ENCODE assay signal across 9 mouse cellular contexts in genomic region chr9:35331241-35331680, GRCm38 (mm10).
DNase-seq lines count a peak whose midpoint lies in the region; ATAC-seq lines count a peak whose summit lies in the region.
"Had no signal": no experiment of that assay in that cellular context is flagged by ENCODE, and none has a peak within 500 bp of the region (broad histone marks: within the 10 kb centered on the region; RNA-seq: fewer than 3 reads in every experiment).

No protein-coding gene starts in this region.

- H3K9me3 ChIP-seq in heart, embryonic 14.5 days (ENCODE audit: control insufficient read depth, low read length) = no peaks in the 10 kb centered on the region
- no peaks in the 10 kb centered on the region for H3K9me3 ChIP-seq in forebrain, embryonic 10.5 days
- no peaks in the 10 kb centered on the region for H3K9me3 ChIP-seq in limb, embryonic 13.5 days
- H3K9me3 ChIP-seq in stomach, embryonic 16.5 days (replicated peaks; ENCODE audit: control insufficient read depth, low read length) = no peaks in the 10 kb centered on the region
- H3K9me3 ChIP-seq: liver, embryonic 15.5 days had no signal

- H3K4me3 ChIP-seq in heart, embryonic 14.5 days (ENCODE audit: control insufficient read depth in 1 of 2, insufficient read depth in 1 of 2, low read depth in 1 of 2, low read length in 2 of 2) = no peak overlapping the region
- H3K4me3 ChIP-seq in forebrain, embryonic 10.5 days = peak overlapping the region; percentile 23; the same call in 1 of the 2 replicates
- no peak overlapping the region for H3K4me3 ChIP-seq in limb, embryonic 13.5 days
- H3K4me3 ChIP-seq in stomach, embryonic 16.5 days (replicated peaks; ENCODE audit: low read length) = no peak overlapping the region
- H3K4me3 ChIP-seq: liver, embryonic 15.5 days had no signal

- intact Hi-C loops in heart, postnatal 25 days (cut with DNase I) = no loop called here

- no peak for ATAC-seq in heart, embryonic 14.5 days (ENCODE audit: insufficient number of reproducible peaks, insufficient read depth, low FRiP score, low read depth)
- ATAC-seq in limb, embryonic 13.5 days (ENCODE audit: low FRiP score, low read depth) = peak; percentile 24; the same call in 1 of the 2 replicates
- ATAC-seq in stomach, embryonic 16.5 days (ENCODE audit: insufficient read depth, low FRiP score) = no peak

- no peaks in the 10 kb centered on the region for H3K27me3 ChIP-seq in heart, embryonic 14.5 days (ENCODE audit: control insufficient read depth, insufficient read depth, low read length)
- H3K27me3 ChIP-seq in forebrain, embryonic 10.5 days (ENCODE audit: poor library complexity, severe bottlenecking) = peaks cover 95% of the 10 kb centered on the region
- no peaks in the 10 kb centered on the region for H3K27me3 ChIP-seq in limb, embryonic 13.5 days
- no peaks in the 10 kb centered on the region for H3K27me3 ChIP-seq in stomach, embryonic 16.5 days (ENCODE audit: control insufficient read depth, insufficient read depth, low read length)
- H3K27me3 ChIP-seq: liver, embryonic 15.5 days had no signal

- H3K9ac ChIP-seq in heart, embryonic 14.5 days (ENCODE audit: low read length) = peak overlapping the region; percentile 44; the same call in 1 of the 2 replicates
- H3K9ac ChIP-seq in limb, embryonic 13.5 days = peak overlapping the region; percentile 48
- peak overlapping the region; percentile 19; the same call in 1 of the 2 replicates for H3K9ac ChIP-seq in stomach, embryonic 16.5 days (ENCODE audit: low read length)
- H3K9ac ChIP-seq: liver, embryonic 15.5 days had no signal

- 61% methylated on average over 7 of the region's 7 CpGs for WGBS in heart, embryonic 14.5 days
- WGBS in forebrain, embryonic 10.5 days = 3% methylated on average over 7 of the region's 7 CpGs
- 10% methylated on average over 7 of the region's 7 CpGs for WGBS in limb, embryonic 13.5 days
- WGBS in stomach, embryonic 16.5 days = 40% methylated on average over 7 of the region's 7 CpGs

- DNase-seq in heart, postnatal 25 days (ENCODE audit: low spot score) = no peak
- peak; percentile 89 for DNase-seq in forebrain, embryonic 10.5 days (ENCODE audit: extremely low spot score, low spot score)
- peak; percentile 54 to 56 for DNase-seq in kidney, adult 8-10 months
- DNase-seq in urinary bladder, adult 2 months (ENCODE audit: low spot score) = no peak
- DNase-seq in thymus, postnatal 0 days (ENCODE audit: low spot score) = no peak

- H3K4me1 ChIP-seq in heart, embryonic 14.5 days (ENCODE audit: control insufficient read depth in 2 of 2, insufficient read depth in 2 of 2, low read length in 2 of 2) = peaks cover 47 to 48% of the 10 kb centered on the region in 2 experiments
- peaks cover 98% of the 10 kb centered on the region for H3K4me1 ChIP-seq in forebrain, embryonic 10.5 days
- peaks cover 97% of the 10 kb centered on the region for H3K4me1 ChIP-seq in limb, embryonic 13.5 days
- H3K4me1 ChIP-seq in stomach, embryonic 16.5 days (ENCODE audit: control insufficient read depth, insufficient read depth, low read length) = peaks cover 43% of the 10 kb centered on the region
- H3K4me1 ChIP-seq: liver, embryonic 15.5 days had no signal

- no peaks in the 10 kb centered on the region for H3K36me3 ChIP-seq in heart, embryonic 14.5 days (ENCODE audit: control insufficient read depth, insufficient read depth, low read length)
- H3K36me3 ChIP-seq in forebrain, embryonic 10.5 days (replicated peaks) = no peaks in the 10 kb centered on the region
- H3K36me3 ChIP-seq in limb, embryonic 13.5 days = no peaks in the 10 kb centered on the region
- no peaks in the 10 kb centered on the region for H3K36me3 ChIP-seq in stomach, embryonic 16.5 days (ENCODE audit: control insufficient read depth, insufficient read depth, low read length)
- H3K36me3 ChIP-seq: liver, embryonic 15.5 days had no signal

- no peak overlapping the region for H3K4me2 ChIP-seq in heart, embryonic 14.5 days (ENCODE audit: low read length)
- H3K4me2 ChIP-seq in limb, embryonic 13.5 days (replicated peaks) = peak overlapping the region; percentile 23
- H3K4me2 ChIP-seq in stomach, embryonic 16.5 days (ENCODE audit: low read depth, low read length) = no peak overlapping the region
- H3K4me2 ChIP-seq: liver, embryonic 15.5 days had no signal

- H3K27ac ChIP-seq in heart, embryonic 14.5 days (replicated peaks in 1 of 2; ENCODE audit: control insufficient read depth in 1 of 2, insufficient read depth in 1 of 2, low read depth in 2 of 2, low read length in 2 of 2) = peak overlapping the region in 1 of 2 experiments; percentile 42; a peak in 1 of 4 replicates
- H3K27ac ChIP-seq in forebrain, embryonic 10.5 days = peak overlapping the region; percentile 88
- peak overlapping the region; percentile 92 for H3K27ac ChIP-seq in limb, embryonic 13.5 days
- peak overlapping the region; percentile 64 for H3K27ac ChIP-seq in stomach, embryonic 16.5 days (ENCODE audit: low read length)
- H3K27ac ChIP-seq: liver, embryonic 15.5 days had no signal

Comparison
In these comparisons a context has a peak if more than half of its experiments do, and no peak if none do; other contexts are left out.
1. DNase-seq: peak in forebrain, embryonic 10.5 days (single experiment) and kidney, adult 8-10 months (2 of 2); none in heart, postnatal 25 days (single experiment), urinary bladder, adult 2 months (single experiment) and thymus, postnatal 0 days (single experiment).
2. Peak in every context shown above with its lines, with median percentiles within 50 percentile points of each other: H3K9ac ChIP-seq.